Mouse (Mus musculus): ENCODE results near the gene Cog4.
"Not testable (repeated sequence)": the region's sequence is repeated elsewhere in the genome, so short reads cannot be mapped to it uniquely, and the experiment has no call there.

Cog4 gene

GRCm38 (mm10) chr8:110892040-110892439 lies 45.6 kb downstream of the Cog4 start:
- no peak for DNase-seq

DNA sequence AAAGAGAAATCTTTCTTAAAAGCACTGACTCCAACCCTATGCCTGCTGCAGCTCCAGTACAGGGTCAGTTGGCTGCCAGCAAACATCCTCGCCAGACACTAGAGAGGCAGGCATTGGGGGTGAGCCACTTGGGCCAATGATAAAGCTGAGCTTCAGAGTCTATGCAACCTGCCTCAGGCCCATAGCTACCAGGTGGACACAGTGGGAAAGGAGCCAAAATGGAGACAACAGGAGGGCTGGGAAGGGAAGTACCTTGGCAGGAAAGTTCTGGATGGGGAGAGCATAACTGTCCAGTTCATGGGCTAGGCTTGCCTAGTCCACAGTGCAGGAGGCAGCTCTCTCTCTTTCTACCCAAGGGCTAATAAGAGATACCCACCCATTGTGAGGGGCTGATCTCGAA lies 46.5 kb downstream of the Cog4 start:
- peak; percentile 65 for DNase-seq

GRCm38 (mm10) chr8:110894851-110895250 lies 48.5 kb downstream of the Cog4 start:
- no peak for DNase-seq

DNA sequence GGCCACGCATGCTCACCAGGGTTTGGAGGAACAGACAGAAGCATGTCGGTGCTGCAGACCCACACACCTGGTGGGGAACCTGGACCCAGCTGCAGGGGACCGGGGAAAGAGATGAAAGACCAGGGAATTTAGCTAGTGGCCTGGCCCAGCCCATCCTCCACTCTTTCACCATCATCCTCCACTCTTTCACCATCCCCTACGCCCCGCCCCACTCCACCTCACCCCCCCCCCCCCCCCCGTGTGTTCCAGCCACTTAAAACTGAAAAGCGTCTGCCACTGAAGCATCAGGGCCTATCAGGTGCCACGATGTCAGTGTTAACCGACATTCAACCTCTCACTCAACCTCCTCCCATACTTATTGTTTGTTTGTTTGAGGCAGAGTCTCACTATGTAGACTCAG lies 48.9 kb downstream of the Cog4 start:
- no peak for DNase-seq

DNA sequence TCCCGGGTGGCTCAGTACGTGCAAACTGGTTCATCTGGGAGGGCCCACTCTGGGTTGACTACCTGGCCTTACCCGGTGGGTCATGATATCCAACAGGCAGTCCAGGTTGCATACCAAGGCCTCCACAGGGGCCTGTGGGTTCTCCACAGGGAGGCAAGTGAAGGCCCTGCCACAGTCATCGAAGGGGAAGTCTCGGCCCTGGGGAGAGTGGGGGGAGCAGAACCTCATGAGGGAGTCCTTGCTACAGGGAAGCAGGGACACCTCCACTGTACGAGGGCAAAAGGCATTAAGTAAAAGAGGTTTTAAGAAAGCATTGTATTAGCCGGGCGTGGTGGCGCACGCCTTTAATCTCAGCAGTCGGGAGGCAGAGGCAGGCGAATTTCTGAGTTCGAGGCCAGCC lies 49.4 kb downstream of the Cog4 start:
- no peak for DNase-seq

DNA sequence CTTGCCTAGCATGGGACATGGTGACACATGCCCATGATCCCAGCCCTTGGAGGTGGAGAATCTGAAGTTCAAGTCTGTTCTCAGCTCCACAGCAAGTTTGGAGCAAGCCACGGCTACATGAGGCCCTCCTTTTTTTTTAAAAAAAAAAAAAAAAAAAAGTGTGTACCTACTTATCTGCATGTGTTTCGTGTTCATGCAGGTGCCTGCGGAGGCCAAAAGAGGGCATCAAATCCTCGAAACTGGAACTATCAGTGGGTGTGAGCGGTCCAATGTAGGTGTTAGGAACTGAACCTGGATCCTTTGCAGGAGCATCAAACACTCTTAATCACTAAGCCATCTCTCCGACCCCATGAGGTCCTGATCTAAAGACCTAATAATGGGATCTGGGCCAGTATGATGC lies 51.1 kb downstream of the Cog4 start:
- DNase-seq = no peak

DNA sequence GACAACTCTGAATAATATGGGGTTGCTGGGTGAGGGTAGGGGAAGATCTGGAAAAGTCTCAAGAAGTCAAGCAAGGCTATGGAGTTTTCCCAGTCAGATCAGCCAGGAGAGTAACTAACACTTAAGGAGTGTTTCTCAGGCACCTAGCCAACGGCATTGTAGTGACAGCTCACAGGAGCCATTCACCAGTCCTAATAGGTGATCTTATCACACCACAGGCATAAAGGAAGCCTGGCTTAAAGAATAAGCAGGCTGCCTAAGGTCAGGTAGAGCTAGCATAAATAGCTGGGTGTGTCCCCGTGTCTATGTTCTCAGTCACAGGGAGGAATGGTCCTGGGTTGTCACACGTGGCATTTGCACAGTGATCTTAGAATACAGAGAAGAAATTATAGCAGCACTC lies 54.7 kb downstream of the Cog4 start:
- no peak for DNase-seq

DNA sequence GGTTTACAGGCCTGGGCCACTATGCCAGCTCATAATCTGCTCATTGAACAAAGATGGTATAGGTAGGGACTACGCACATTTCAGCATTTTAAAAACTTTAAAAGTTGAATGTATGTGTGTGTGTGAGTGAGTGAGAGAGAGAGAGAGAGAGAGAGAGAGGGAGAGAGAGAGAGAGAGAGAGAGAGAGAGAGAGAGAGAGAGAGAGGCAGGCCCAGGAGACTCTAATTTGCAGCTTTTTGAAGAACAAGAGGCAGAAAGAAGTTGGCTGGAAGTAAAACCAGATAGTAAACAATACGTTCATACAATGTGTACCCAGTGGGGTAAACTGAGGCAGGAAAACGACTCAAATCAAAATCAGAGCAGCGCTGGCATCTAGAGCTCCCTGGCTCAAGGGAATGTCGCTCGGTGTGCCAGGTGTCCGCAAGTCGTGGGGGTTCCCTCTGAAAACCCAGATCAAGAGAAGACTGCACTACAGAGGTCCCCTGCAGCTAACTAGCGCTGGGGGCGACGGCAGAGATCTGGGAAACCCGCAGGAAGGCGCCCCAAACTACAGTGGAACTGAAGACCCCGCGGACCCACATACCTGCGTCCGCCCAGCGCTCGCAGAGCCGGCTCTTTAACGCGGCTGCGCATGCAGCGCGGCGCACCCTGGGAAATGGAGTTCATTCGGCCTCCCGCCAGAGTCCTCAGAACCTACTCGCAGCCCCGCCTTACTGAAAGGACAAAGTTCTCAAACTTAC lies 55.6 kb downstream of the Cog4 start, which contains the start of gene Fuk:
TSS of gene Fuk (minus strand) at position 650 of the 740 bp plus-strand sequence.
- peak; percentile 81 for DNase-seq

- DNase-seq = no peak
Measured at GRCm38 (mm10) chr8:110902579-110902965, 56.2 kb downstream of the Cog4 start.

- DNase-seq = no peak
Measured at GRCm38 (mm10) chr8:110905404-110905803, 59.0 kb downstream of the Cog4 start.

GRCm38 (mm10) chr8:110906682-110907081 lies 60.3 kb downstream of the Cog4 start:
- DNase-seq = no peak

- not testable (repeated sequence) for DNase-seq
Measured at GRCm38 (mm10) chr8:110909850-110910249, 63.5 kb downstream of the Cog4 start.

- DNase-seq = no peak
Measured at GRCm38 (mm10) chr8:110911576-110912570, 65.5 kb downstream of the Cog4 start.

DNA sequence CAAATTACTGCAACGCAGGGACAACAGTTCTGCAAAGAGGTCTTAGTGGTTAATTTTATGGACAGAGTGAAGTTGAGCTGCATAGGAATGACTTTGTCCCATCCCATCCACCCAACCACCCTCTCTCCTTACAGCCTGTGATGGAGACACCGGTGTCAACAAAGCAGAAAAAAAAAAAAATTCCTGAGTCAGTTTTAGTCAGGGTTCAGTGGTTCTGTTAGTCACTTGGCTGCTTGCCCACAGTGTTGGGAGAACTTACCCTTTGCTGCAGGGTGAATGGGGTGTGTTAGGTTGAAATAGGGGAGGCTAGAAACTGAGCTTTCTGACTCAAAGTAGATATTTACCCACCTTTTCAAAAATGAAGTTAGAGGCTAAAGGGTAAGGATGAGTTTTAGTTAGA lies 71.0 kb downstream of the Cog4 start:
- DNase-seq = no peak

DNA sequence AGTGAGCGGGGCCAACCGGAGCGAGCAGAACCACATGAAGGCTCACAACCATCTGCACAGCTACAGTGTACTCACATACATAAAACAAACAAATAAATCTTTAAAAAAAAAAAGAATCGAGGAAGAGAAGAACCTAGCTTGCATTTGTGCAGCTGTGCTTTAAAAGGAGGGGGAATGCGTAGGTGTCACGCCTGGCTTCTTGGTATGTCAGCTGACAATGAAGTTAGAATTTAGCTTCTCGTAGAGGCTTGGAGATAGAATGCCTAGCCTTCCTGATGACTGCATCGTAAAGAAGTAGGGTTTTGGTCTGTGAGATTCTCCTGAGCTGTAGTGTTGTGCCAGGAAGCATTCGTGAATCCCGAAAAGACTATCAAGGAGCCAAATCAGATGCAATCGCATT lies 71.6 kb downstream of the Cog4 start:
- DNase-seq = no peak

DNA sequence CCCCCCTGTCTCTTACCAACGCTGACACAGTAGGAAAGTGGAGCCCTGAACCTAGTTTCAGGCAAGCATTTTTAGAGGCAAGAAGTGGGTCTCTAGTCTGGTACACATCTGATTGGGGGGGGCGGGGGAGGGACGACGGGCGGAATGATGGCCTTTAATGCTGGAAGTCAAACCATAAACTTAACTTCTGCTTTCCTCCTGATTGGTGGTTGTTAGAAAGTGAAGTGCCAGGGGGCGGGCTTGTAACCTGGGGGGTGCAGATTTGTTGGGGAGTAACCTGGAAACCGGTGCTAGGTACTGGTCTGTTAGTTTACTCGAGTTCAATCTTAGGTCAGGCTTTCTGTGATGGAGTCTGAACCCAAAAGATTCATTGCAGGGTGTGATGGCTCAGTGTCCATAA lies 72.1 kb downstream of the Cog4 start:
- no peak for DNase-seq

DNA sequence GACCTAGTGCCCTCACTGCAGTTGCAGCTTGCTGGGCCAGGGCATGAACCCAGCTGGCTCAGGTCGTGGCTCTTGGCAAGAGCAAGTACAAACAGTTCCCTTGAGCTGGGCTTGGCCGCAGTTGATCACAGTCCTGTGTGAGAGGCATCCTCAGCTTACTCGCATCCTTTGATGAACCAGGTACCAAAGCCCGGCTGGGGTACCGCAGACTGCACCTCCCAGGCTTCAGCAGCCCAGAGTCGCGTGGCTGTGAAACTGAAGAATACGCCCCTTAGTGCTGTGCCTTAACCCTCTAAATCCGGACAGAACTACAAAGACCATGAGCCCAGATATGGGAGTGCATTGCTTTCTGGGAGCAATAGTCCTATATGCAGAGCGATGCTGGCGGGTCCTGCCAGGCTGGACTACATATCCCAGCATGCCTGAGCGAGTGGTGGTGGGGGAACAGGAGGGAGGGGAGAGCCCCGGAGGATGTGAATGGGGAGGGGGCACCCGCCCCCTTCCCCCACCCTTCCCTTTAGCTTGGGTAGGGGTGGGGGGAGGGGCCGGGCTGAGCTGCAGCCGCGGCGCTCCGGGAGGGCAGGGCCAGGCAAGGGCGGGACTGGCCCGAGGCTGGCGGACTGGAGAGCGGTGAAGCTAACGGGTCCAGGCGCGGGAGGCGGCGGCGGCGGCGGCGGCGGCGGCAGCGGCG lies 73.1 kb downstream of the Cog4 start, which contains the start of gene St3gal2:
TSS of gene St3gal2 (plus strand) at position 582 of the 691 bp plus-strand sequence.
- DNase-seq = peak; percentile 87

DNA sequence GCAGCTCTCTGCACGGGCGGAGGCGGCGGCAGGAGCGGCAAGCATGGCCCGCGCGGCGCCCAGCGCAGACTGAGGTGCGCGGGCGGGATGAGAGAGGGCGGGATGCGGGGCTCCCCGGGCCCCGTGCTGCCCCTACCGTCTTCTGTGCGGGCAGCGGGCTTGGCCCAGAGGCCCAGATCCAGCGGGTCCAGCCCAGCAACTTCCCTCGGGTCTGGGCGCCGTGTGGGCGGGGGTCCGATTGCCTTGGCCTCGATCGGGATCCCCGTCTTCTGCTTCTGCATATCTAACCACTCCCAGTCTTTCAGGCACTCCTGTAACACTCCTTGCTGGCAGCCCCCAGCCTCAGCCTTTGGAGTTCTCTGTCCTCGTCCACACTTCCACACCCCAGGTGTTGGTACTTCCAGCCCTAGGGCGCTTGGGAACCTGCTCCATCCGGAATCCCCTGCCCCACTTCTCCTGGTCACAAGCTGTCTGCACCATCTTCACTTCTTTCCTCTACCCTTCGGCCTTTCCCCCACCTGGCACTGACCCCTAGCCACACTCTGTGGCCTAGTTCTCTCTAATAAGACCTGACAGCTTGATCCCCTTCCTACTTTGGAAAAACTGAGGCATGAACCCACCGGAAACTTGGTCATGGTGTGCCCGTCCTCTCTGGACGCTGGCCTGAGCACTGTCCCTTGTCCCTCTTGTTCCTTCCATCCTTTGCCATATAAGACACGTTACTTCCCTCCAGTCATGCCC lies 73.8 kb downstream of the Cog4 start:
- peak; percentile 70 for DNase-seq

- peak; percentile 44 for DNase-seq
Measured at GRCm38 (mm10) chr8:110920773-110921277, 74.4 kb downstream of the Cog4 start.

DNA sequence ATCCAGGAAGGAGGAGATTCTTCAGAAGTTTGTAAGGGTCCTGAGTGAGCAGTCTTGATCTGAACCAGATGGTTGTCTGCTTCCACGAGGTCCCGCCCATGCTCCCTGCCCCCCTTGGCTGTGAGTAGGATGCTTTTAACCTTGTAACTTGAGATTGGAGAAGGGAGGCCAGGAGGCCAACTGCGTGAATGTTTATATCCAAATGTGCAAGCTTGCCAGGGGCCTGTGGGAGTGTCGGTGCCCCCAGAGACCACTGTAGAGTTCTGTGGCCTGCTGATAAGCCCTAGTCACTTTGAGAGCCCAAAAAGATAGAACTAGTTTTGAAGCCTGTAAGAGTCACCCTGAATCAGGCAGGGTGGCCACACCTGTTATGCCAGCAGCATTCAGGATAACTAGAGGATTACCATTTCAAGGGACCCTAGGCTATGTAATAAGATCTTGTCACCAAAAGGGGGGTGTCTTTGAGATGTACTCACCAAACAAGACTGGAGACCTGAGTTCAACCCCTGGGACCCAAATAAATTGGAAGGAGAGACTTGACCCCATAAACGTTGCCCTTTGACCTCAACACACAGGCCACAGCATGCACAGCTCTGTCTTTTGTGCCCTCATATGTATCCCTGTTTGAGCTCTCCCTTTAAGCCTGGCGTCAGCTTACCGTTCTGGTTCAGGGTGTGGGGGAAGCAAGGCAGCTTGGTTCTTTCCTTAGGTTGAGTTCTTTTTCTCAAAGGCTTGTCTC lies 75.3 kb downstream of the Cog4 start:
- DNase-seq = peak; percentile 38

DNA sequence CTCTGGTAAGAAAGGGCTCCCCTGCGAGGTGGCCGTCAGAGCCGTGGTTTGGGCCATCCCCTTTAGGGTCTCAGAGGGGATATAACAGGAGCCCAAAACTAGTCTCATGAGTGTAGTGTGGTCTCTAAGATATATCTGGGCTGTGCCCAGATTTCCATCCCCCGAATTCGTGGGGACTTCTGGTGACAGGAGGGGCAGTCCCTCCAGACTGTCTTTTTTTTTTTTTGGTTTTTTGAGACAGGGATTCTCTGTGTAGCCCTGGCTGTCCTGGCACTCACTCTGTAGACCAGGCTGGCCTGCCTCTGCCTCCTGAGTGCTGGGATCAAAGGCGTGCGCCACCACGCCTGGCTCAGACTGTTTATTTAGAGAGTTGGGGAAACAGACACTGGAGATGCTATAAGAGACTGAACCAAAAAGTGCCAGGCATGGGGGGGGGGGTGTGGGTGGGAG lies 79.3 kb downstream of the Cog4 start:
- no peak for DNase-seq
